Mouse (Mus musculus): ENCODE measurements at regions not wholly inside any gene's neighbourhood (a gene's known extent, or its start where the extent isn't known, plus 50 kb on each side); places are given as distances from the start of the nearest gene placed in this dataset.

- TF ChIP-seq CTCF (IDR thresholded peaks at IDR 0.05; ENCODE audit: low read depth) (no peak), EP300 (IDR thresholded peaks at IDR 0.05; ENCODE audit: low read depth) (no peak)
Measured at GRCm38 (mm10) chr8:99954697-99955096, 538.4 kb upstream of the Cdh8 start.

Data from liver, embryonic 14.5 days (tissue).